Mouse (Mus musculus): ENCODE measurements around the gene Klk1b5.

Klk1b5 gene

GRCm38 (mm10) chr7:44254930-44255329 lies 39.2 kb downstream of the Klk1b5 start:
- no peak for DNase-seq

GRCm38 (mm10) chr7:44257278-44257677 lies 41.5 kb downstream of the Klk1b5 start, which contains the start of gene Acp4:
Gene Acp4, minus strand, starts transcription at chr7:44257378.
- DNase-seq, result no peak

GRCm38 (mm10) chr7:44260410-44260809 lies 44.7 kb downstream of the Klk1b5 start:
- no peak for DNase-seq

GRCm38 (mm10) chr7:44261147-44261546 lies 45.4 kb downstream of the Klk1b5 start, which contains the start of gene Gm15517:
Gene Gm15517, plus strand, starts transcription at chr7:44261447.
- no peak for DNase-seq

- DNase-seq, result peak; percentile 89 to 97
These were observed 47.3 kb downstream of the Klk1b5 start for GRCm38 (mm10) chr7:44262791-44263643.

- no peak for DNase-seq
These were observed 52.4 kb downstream of the Klk1b5 start for GRCm38 (mm10) chr7:44268117-44268516.

GRCm38 (mm10) chr7:44269397-44269796 lies 53.7 kb downstream of the Klk1b5 start:
- no peak for DNase-seq

All from kidney, adult 8-10 months (tissue).